Mouse (Mus musculus): ENCODE measurements around the gene Eif4b.

DNA sequence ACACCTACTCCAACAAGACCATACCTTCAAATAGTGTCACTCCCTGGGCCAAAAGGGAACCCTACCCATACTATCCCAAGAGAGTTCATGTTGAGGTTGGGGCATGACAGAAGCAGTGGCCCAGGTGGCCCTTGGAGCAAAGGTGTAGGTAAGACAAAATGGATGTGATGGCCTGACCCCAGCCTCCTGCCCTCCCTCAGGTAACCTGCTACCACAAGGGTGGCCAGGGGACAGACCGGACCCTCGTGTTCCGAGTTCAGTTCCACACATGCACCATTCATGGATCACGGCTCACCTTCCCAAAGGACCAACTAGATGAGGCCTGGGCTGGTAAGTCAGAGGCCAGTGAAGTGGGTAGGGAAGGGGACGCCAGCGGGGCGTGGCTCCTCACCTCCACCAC lies 36.7 kb downstream of the Eif4b start:
- TF ChIP-seq CTCF (IDR thresholded peaks at IDR 0.05; ENCODE audit: low read depth) = no peak
- TF ChIP-seq EP300 (optimal IDR thresholded peaks at IDR 0.05) = no peak
